Mouse (Mus musculus): ENCODE measurements around the gene Bahd1. TPM values are rescaled to one million over a fixed set of nuclear protein-coding genes. Genes with fewer than 3 reads are reported as not detected.

Gene Bahd1
- total RNA-seq, 2 experiments from 2014 or later: 51.3 to 55.6 TPM

GRCm38 (mm10) chr2:118941341-118941740 lies 41.2 kb downstream of the Bahd1 start:
- DNase-seq: no peak

- no peak for DNase-seq
These were observed 43.1 kb downstream of the Bahd1 start for GRCm38 (mm10) chr2:118943232-118943631.

- DNase-seq: no peak
These were observed 48.6 kb downstream of the Bahd1 start for GRCm38 (mm10) chr2:118948818-118949217.

- no peak for DNase-seq
These were observed 49.5 kb downstream of the Bahd1 start for GRCm38 (mm10) chr2:118949699-118950098.

- no peak for DNase-seq
These were observed 56.3 kb downstream of the Bahd1 start for GRCm38 (mm10) chr2:118956497-118956896.

- no peak for DNase-seq
These were observed 59.5 kb downstream of the Bahd1 start for GRCm38 (mm10) chr2:118959644-118960043.

GRCm38 (mm10) chr2:118960413-118960812 lies 60.2 kb downstream of the Bahd1 start:
- no peak for DNase-seq

- DNase-seq: no peak
These were observed 61.4 kb downstream of the Bahd1 start for GRCm38 (mm10) chr2:118961546-118961945.

- DNase-seq: no peak
These were observed 63.0 kb downstream of the Bahd1 start for GRCm38 (mm10) chr2:118963007-118963675.

- DNase-seq: no peak
These were observed 63.5 kb downstream of the Bahd1 start for GRCm38 (mm10) chr2:118963676-118964012.

GRCm38 (mm10) chr2:118969585-118970147 lies 69.5 kb downstream of the Bahd1 start:
- DNase-seq: no peak

- no peak for DNase-seq
These were observed 71.9 kb downstream of the Bahd1 start for GRCm38 (mm10) chr2:118972048-118972447.

GRCm38 (mm10) chr2:118972687-118973376 lies 72.7 kb downstream of the Bahd1 start:
- peak; percentile 85 to 87 for DNase-seq

Other genes starting within 250 kb of the Bahd1 start
- gene Pak6, start 237.1 kb upstream of the Bahd1 start, total RNA-seq (2021): 10 to 100 TPM; 50.0 to 55.4 TPM
- 10 to 100 TPM; 14.6 to 16.9 TPM for gene Ankrd63, start 196.4 kb upstream of the Bahd1 start, total RNA-seq (2021)
- gene Plcb2, start 171.9 kb upstream of the Bahd1 start, total RNA-seq (2021): 1 to 10 TPM; 2.3 to 2.5 TPM
- 10 to 100 TPM; 64.8 to 66.9 TPM for gene Inafm2, start 154.6 kb upstream of the Bahd1 start, total RNA-seq (2021)
- 1 to 10 TPM; 6.4 to 6.5 TPM for gene Ccdc9b, start 137.7 kb upstream of the Bahd1 start, total RNA-seq (2021)
- not detected for gene Phgr1, start 127.6 kb upstream of the Bahd1 start, total RNA-seq (2021)
- 100 to 1,000 TPM; 267 to 273 TPM for gene Disp2, start 120.7 kb upstream of the Bahd1 start, total RNA-seq (2021)
- 1 to 10 TPM; 1.5 to 2.2 TPM for gene Knstrn, start 86.4 kb upstream of the Bahd1 start, total RNA-seq (2021)
- gene Ivd, start 38.4 kb upstream of the Bahd1 start, total RNA-seq (2021): 100 to 1,000 TPM in 1 of 2 experiments, 10 to 100 TPM in 1; 99.8 to 106 TPM
- gene Chst14, start 26.1 kb downstream of the Bahd1 start, total RNA-seq (2021): 1 to 10 TPM; 2.7 to 2.9 TPM
- 10 to 100 TPM; 51.3 to 55.5 TPM for gene Ccdc32, start 129.0 kb downstream of the Bahd1 start, total RNA-seq (2021)
- 1 to 10 TPM; 7.3 to 7.5 TPM for gene Rpusd2, start 134.4 kb downstream of the Bahd1 start, total RNA-seq (2021)
- under 1 TPM; 0.37 to 0.48 TPM for gene Knl1, start 146.7 kb downstream of the Bahd1 start, total RNA-seq (2021)
- gene Rad51, start 212.4 kb downstream of the Bahd1 start, total RNA-seq (2021): 1 to 10 TPM in 1 of 2 experiments, under 1 TPM in 1; 0.99 to 1.5 TPM

Data from layer of hippocampus, postnatal 36 days (tissue).